Mouse (Mus musculus) lung, adult 2 months (tissue): ENCODE measurements at regions not wholly inside any gene's neighbourhood (a gene's known extent, or its start where the extent isn't known, plus 50 kb on each side); places are given as distances from the start of the nearest gene placed in this dataset.

ENCODE experiments used
- CTCF ChIP-seq: fragments of 200-500 bp; IDR thresholded peaks from 2 replicates; pipeline ENCODE4 v1.5.1; 2011; ENCODE audit warnings: mild to moderate bottlenecking, low read length, control low read depth; ENCODE audit not compliant: insufficient read depth
- POLR2A ChIP-seq: fragments of 200-500 bp; IDR thresholded peaks from 2 replicates; pipeline ENCODE4 v1.6.1; 2011; ENCODE audit warnings: low read depth, mild to moderate bottlenecking, control low read depth, low read length, borderline replicate concordance; ENCODE audit errors: extremely low read depth

DNA sequence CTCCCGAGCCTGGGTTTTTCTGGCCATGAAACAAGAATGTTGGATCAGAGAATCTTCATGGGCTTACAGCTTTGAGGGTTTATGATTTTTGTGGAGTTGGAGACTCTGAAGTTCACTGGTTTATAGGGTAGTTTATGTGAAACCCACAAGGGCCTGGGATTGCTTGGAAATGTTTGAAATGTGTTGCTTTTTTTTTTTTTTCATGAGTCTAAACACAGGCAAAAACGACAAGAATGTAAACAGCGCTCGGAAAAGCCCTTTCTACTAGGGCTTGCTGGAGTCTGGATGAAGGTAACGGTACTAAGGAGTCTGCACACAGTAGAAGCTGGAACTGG, 55.0 kb upstream of the Cxcl14 start:
- TF ChIP-seq CTCF = no peak
- TF ChIP-seq POLR2A = no peak
